Mouse (Mus musculus) CH12.LX (cell line): Measurements from ENCODE around the gene Prkar1a. TPM values are rescaled to one million over a fixed set of nuclear protein-coding genes. Genes with fewer than 3 reads are reported as not detected.

Source experiments
- DNase-seq: peaks from one replicate; pipeline ENCODE4 v3.0.0-alpha.2; 2013; ENCODE audit errors: extremely low read depth
- H3K27ac ChIP-seq: 2 replicates; pipeline ENCODE4 v1.5.1; 2012; ENCODE audit warnings: low read depth, mild to moderate bottlenecking, control low read depth, moderate library complexity; ENCODE audit not compliant: insufficient read depth
- H3K27me3 ChIP-seq: replicated peaks from 2 replicates; pipeline ENCODE3; 2012; ENCODE audit warnings: inconsistent platforms
- H3K36me3 ChIP-seq, 2 experiments: replicated peaks in 1 of 2; 2 replicates each; pipeline versions ENCODE3 to v1.6.1; 2012; ENCODE audit warnings: inconsistent platforms in 1 of 2, low read length in 1 of 2, mild to moderate bottlenecking in 1 of 2, mixed read lengths in 1 of 2, moderate library complexity in 1 of 2; ENCODE audit not compliant: control insufficient read depth in 1 of 2, insufficient read depth in 1 of 2
- H3K4me1 ChIP-seq, 2 experiments: 2 replicates each; pipeline ENCODE4 v1.6.1; 2012; ENCODE audit warnings: inconsistent platforms in 1 of 2, moderate library complexity in 1 of 2; ENCODE audit not compliant: insufficient read depth in 2 of 2, control insufficient read depth in 1 of 2
- H3K4me2 ChIP-seq: 2 replicates; pipeline ENCODE4 v1.6.1; 2012; ENCODE audit warnings: low read depth, mild to moderate bottlenecking, control low read depth; ENCODE audit not compliant: poor library complexity, insufficient read depth, severe bottlenecking
- H3K4me3 ChIP-seq, 3 experiments: fragments of 150-350 bp in 1 of 3; sonication (generic) in 1 of 3; replicated peaks in 1 of 3; 2 replicates each; pipeline versions ENCODE3 to v1.5.1; 2011 to 2012; ENCODE audit warnings: low read depth in 2 of 3, low read length in 2 of 3, mild to moderate bottlenecking in 2 of 3, moderate library complexity in 2 of 3, control low read depth in 1 of 3, improper control_type of control experiment in 1 of 3, inconsistent platforms in 1 of 3, mixed read lengths in 1 of 3; ENCODE audit not compliant: poor library complexity in 1 of 3
- H3K79me2 ChIP-seq: replicated peaks from 2 replicates; pipeline ENCODE4 v1.6.1; 2012; ENCODE audit warnings: mild to moderate bottlenecking, moderate library complexity; ENCODE audit not compliant: control insufficient read depth, poor library complexity, insufficient read depth, severe bottlenecking; ENCODE audit errors: extremely low read depth
- H3K9ac ChIP-seq: 2 replicates; pipeline ENCODE4 v1.6.1; 2012; ENCODE audit warnings: low read depth, mild to moderate bottlenecking, control low read depth, moderate library complexity; ENCODE audit not compliant: insufficient read depth
- H3K9me3 ChIP-seq: replicated peaks from 2 replicates; pipeline ENCODE3; 2012; ENCODE audit warnings: low read length, inconsistent platforms, mixed read lengths
- BHLHE40 ChIP-seq: IDR thresholded peaks from 2 replicates; pipeline ENCODE4 v1.6.1; 2011; ENCODE audit warnings: mild to moderate bottlenecking, low read depth, low read length, improper control_type of control experiment
- E2F4 ChIP-seq: IDR thresholded peaks from 2 replicates; pipeline ENCODE4 v1.6.1; 2011; ENCODE audit warnings: low read depth, low read length, improper control_type of control experiment; ENCODE audit not compliant: insufficient replicate concordance
- EP300 ChIP-seq: IDR thresholded peaks from 2 replicates; pipeline ENCODE4 v1.6.1; 2011; ENCODE audit warnings: low read length, improper control_type of control experiment
- HCFC1 ChIP-seq: IDR thresholded peaks from 2 replicates; pipeline ENCODE4 v1.6.1; 2012; ENCODE audit warnings: low read depth, mild to moderate bottlenecking, inconsistent platforms, low read length, improper control_type of control experiment
- KAT2A ChIP-seq: IDR thresholded peaks from 2 replicates; pipeline ENCODE4 v1.6.1; 2012; ENCODE audit warnings: low read length, improper control_type of control experiment, inconsistent platforms; ENCODE audit not compliant: insufficient replicate concordance
- MAFK ChIP-seq: IDR thresholded peaks from 2 replicates; pipeline ENCODE4 v1.6.1; 2011; ENCODE audit warnings: low read length, improper control_type of control experiment; ENCODE audit not compliant: insufficient replicate concordance
- MAX ChIP-seq: IDR thresholded peaks from 2 replicates; pipeline ENCODE4 v1.6.1; 2011; ENCODE audit warnings: low read length, improper control_type of control experiment
- MAZ ChIP-seq: IDR thresholded peaks from 2 replicates; pipeline ENCODE4 v1.6.1; 2012; ENCODE audit warnings: low read depth, mild to moderate bottlenecking, inconsistent platforms, low read length, improper control_type of control experiment, moderate library complexity
- NELFE ChIP-seq: IDR thresholded peaks from 2 replicates; pipeline ENCODE4 v1.6.1; 2011; ENCODE audit warnings: low read depth, low read length, improper control_type of control experiment
- NRF1 ChIP-seq: IDR thresholded peaks from 2 replicates; pipeline ENCODE4 v1.6.1; 2014; ENCODE audit warnings: low read depth, mild to moderate bottlenecking, inconsistent platforms, low read length, improper control_type of control experiment, moderate library complexity
- POLR2A ChIP-seq: IDR thresholded peaks from 2 replicates; pipeline ENCODE4 v1.6.1; 2011; ENCODE audit warnings: low read depth, mild to moderate bottlenecking, improper control_type of control experiment, low read length
- SIN3A ChIP-seq: IDR thresholded peaks from 2 replicates; pipeline ENCODE4 v1.6.1; 2012; ENCODE audit warnings: low read length, improper control_type of control experiment, inconsistent platforms
- SMC3 ChIP-seq: IDR thresholded peaks from 2 replicates; pipeline ENCODE4 v1.6.1; 2011; ENCODE audit warnings: low read depth, low read length, improper control_type of control experiment
- USF1 ChIP-seq: IDR thresholded peaks from 2 replicates; pipeline ENCODE4 v1.6.1; 2014; ENCODE audit warnings: low read depth, mild to moderate bottlenecking, inconsistent platforms, low read length, improper control_type of control experiment
- USF2 ChIP-seq: conservative IDR thresholded peaks from 2 replicates; pipeline ENCODE4 v1.6.1; 2011; ENCODE audit warnings: low read depth, low read length, improper control_type of control experiment
- ZC3H11A ChIP-seq: IDR thresholded peaks from 2 replicates; pipeline ENCODE4 v1.6.1; 2012; ENCODE audit warnings: low read depth, mild to moderate bottlenecking, inconsistent platforms, low read length, improper control_type of control experiment
- dilution Hi-C: fragments of 300-500 bp; cut with MboI; formaldehyde crosslinking; loops from 2 replicates; pipeline ENCODE4 v1.14.3; 2020; ENCODE audit warnings: low sequenced_read_pairs; ENCODE audit not compliant: extremely low pct_unique_long_range_greater_than_20kb, extremely low pct_ligation_motif_present
- in situ Hi-C: fragments of 300-500 bp; cut with MboI; formaldehyde crosslinking; loops from 3 replicates; pipeline ENCODE4 v1.14.3; 2019; ENCODE audit warnings: low sequenced_read_pairs, low pct_ligation_motif_present, low pct_unique_long_range_greater_than_20kb, mixed read lengths
- polyA plus RNA-seq: library from polyadenylated mRNA; unstranded; fragments of >175 nt; gene quantifications from 2 replicates; pipeline ENCODE4 v1.2.1, GENCODE M21; 2012; ENCODE audit warnings: low read depth; ENCODE audit not compliant: insufficient read length
- total RNA-seq, 2 experiments: library from RNA; depleted of rRNA; stranded (reverse); fragments of 300-350 nt in 1 of 2; fragments of >200 nt in 1 of 2; gene quantifications; 2 replicates each; pipeline ENCODE4 v1.2.3; 2012 to 2014

Prkar1a gene
- total and polyA plus RNA-seq, 3 experiments = 93.1 to 220 (median 111) TPM

GRCm38 (mm10) chr11:109672021-109672324 is 22.8 kb downstream of the Prkar1a start:
- no peaks in the 10 kb centered on the region for H3K79me2 ChIP-seq
- no peak for TF ChIP-seq USF1
- TF ChIP-seq POLR2A = 0 out of 2 replicates have a peak, but pooled peaks have one; percentile 7
- TF ChIP-seq, all 38 proteins: peak for 1
- H3K4me3 ChIP-seq = no peak overlapping the region
- no peak overlapping the region for H3K4me2 ChIP-seq
- dilution Hi-C loops (no loop called here), in situ Hi-C loops (loop anchor here (5.0 kb wide), 1 partner anchor 185 kb away; no protein-coding TSS in a partner anchor)
- H3K9ac ChIP-seq = no peak overlapping the region
- DNase-seq = no peak
- no peaks in the 10 kb centered on the region for H3K27me3 ChIP-seq
- peaks cover 24 to 50% of the 10 kb centered on the region in 2 experiments for H3K36me3 ChIP-seq
- H3K4me1 ChIP-seq = peaks cover 11 to 36% of the 10 kb centered on the region in 2 experiments
- no peak overlapping the region for H3K27ac ChIP-seq
- H3K9me3 ChIP-seq = no peaks in the 10 kb centered on the region

- H3K79me2 ChIP-seq = no peaks in the 10 kb centered on the region
- no peaks in the 10 kb centered on the region for H3K9me3 ChIP-seq
- DNase-seq = no peak
- H3K27me3 ChIP-seq = no peaks in the 10 kb centered on the region
- H3K9ac ChIP-seq = no peak overlapping the region
- H3K4me3 ChIP-seq = no peak overlapping the region
- TF ChIP-seq USF1 = no peak
- TF ChIP-seq ZC3H11A = no peak
- TF ChIP-seq NELFE = no peak
- TF ChIP-seq HCFC1 = no peak
- no peak for TF ChIP-seq MAZ
- TF ChIP-seq SMC3 = no peak
- no peak for TF ChIP-seq MAX
- TF ChIP-seq USF2 = no peak
- TF ChIP-seq EP300 = no peak
- TF ChIP-seq E2F4 = no peak
- no peak for TF ChIP-seq KAT2A
- no peak for TF ChIP-seq NRF1
- no peak for TF ChIP-seq SIN3A
- no peak for TF ChIP-seq MAFK
- TF ChIP-seq BHLHE40 = no peak
- in situ Hi-C loops = loop anchor here (5.0 kb wide), 1 partner anchor 185 kb away; no protein-coding TSS in a partner anchor
- H3K4me1 ChIP-seq = peaks cover 11 to 36% of the 10 kb centered on the region in 2 experiments
- no peak overlapping the region for H3K4me2 ChIP-seq
- peaks cover 20 to 46% of the 10 kb centered on the region in 2 experiments for H3K36me3 ChIP-seq
- dilution Hi-C loops = no loop called here
- H3K27ac ChIP-seq = no peak overlapping the region
Observed at GRCm38 (mm10) chr11:109672396-109672795, 23.2 kb downstream of the Prkar1a start.
